Mouse (Mus musculus) left cerebral cortex, postnatal 36 days (tissue): Measurements from ENCODE around the gene Rhox1. TPM values are rescaled to one million over a fixed set of nuclear protein-coding genes. Genes with fewer than 3 reads are reported as not detected.
"Not testable (repeated sequence)": the region's sequence is repeated elsewhere in the genome, so short reads cannot be mapped to it uniquely, and the experiment has no call there.

Experiments
- DNase-seq, 2 experiments: peaks; one replicate each; pipeline ENCODE4 v3.0.0; 2021 to 2022; ENCODE audit warnings: low spot score in 2 of 2, mixed read lengths in 1 of 2
- intact Hi-C: fragments of 180-260 bp; cut with DNase I; formaldehyde crosslinking; loops from one replicate; pipeline ENCODE4 v1.15.1; 2025
- total RNA-seq, 2 experiments: library from RNA; stranded (reverse); gene quantifications; 2 replicates each; pipeline ENCODE4 v1.2.3; 2021

Gene Rhox1
- not detected for total RNA-seq

DNA sequence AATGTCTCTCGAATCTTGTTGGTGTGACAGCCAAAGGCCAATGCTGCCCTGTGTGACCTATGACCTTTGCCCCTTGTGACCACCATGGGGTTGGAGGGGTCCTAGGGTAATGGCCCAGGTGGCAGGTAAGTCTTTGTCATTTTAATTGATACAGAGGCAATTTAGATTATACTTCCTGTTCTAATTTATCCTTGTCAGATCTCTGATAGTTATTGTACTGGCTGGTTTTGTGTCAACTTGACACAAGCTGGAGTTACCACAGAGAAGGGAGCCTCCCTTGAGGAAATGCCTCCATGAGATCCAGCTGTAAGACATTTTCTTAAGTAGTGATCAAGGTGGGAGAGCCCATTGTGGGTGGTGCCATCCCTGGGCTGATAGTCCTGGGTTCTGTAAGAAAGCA is at the start of gene Rhox1:
Gene Rhox1, minus strand, starts transcription at position 101 of the 400 bp plus-strand sequence.
- intact Hi-C loops, DNase-seq: not testable (repeated sequence)

DNA sequence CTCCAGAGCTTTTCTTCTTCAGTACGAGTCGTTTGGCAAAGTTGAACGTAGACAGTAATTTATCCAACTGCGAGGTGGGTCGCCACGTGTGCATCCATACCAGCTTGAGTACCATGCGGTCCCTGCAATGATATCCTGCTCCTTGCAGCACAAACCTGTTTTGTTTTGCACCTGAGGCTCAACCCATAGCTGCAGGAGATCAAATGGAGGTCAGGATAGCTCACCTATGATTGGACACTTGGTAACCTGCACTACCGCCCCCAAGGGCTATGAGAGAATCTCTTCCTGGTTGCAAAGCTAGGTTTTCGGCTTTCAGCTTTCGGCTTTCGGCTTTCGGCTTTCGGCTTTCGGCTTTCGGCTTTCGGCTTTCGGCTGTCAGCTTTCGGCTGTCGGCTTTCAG is 43.0 kb upstream of the Rhox1 start, which contains the start of gene Rhox4a:
Gene Rhox4a, plus strand, starts transcription at position 301 of the 400 bp plus-strand sequence.
- DNase-seq, intact Hi-C loops: not testable (repeated sequence)

DNA sequence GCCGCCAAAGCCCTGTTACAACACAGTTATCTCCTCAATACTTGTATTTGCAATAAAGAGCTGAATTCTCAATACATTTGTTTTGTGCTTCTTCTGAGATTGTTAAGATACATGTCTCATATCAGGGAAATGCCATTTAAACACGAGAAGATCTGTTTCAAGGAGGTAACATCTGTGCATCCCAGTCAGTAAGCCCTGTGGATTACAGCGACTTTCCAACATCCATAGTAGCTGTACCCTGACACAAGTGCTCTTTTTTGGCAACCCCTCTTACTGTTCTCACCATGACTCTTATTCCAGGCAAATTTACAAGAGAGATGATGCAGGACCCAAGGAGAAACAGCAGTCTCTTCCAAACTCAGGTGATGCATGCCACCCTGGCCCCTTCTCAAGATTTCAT is 27.6 kb upstream of the Rhox1 start, which contains the start of gene Rhox3a:
Gene Rhox3a, plus strand, starts transcription at position 301 of the 400 bp plus-strand sequence.
- intact Hi-C loops, DNase-seq: not testable (repeated sequence)

DNA sequence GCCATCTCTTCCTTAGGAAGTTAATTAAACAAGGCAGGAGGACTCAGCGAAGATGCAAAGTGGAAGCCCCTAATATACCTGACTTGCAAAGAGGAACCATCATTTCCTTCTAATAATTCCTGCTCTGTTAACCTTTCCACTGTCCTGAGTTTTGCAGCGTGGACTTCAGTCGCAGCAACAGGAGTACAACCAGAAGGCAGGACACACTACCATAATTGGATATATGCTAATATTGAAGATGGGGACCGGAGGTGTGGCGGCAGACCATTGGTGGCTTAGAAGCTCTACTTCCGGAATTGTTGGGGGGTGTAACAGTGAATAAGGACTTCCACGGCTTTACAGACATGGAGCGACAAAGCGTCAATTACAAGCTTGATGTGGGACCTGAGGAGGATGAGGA is 22.6 kb upstream of the Rhox1 start, which contains the start of gene Rhox2a:
Gene Rhox2a, plus strand, starts transcription at position 301 of the 400 bp plus-strand sequence.
- DNase-seq, intact Hi-C loops: not testable (repeated sequence)

DNA sequence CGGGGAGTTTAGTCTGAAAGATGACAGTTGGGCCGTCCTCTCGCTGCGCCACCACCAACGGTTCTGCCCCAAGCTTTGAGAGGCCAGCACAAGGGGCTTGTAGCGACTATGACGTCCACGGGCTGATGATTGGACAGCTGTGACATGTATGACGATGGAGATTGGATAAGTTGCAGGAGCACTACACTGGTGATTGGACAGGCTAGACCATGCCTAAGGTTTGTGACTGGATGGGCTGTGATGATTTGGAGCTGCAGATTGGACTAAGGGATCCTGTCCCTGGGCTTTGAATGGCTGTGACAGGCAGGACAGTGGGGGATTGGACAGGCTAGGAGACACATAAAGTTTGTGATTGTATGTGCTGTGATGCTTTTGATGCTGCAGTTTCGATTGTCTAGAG is 11.1 kb downstream of the Rhox1 start, which contains the start of gene Gm9:
Gene Gm9, minus strand, starts transcription at position 101 of the 400 bp plus-strand sequence.
- intact Hi-C loops = no loop called here
- DNase-seq = no peak

DNA sequence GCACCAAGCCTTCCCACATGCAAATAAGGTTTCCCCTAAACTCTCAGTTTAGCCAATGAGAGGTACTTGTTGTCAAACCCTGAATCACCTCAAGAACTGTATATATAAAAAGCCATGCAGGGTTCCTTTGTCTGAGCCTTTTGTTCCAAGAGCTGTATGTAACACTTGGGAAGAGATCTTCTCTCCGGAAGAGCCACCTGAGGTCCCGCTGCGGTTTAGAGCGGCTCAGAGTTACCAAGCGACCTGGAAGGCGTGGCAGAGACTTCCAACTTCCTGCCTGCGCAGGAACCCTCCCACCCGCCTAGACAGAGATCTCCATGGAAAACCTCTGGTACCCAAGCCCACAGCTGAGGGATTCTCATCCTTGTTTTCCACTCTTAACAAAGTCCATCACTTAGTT is 23.4 kb downstream of the Rhox1 start:
- intact Hi-C loops = no loop called here
- DNase-seq = no peak

DNA sequence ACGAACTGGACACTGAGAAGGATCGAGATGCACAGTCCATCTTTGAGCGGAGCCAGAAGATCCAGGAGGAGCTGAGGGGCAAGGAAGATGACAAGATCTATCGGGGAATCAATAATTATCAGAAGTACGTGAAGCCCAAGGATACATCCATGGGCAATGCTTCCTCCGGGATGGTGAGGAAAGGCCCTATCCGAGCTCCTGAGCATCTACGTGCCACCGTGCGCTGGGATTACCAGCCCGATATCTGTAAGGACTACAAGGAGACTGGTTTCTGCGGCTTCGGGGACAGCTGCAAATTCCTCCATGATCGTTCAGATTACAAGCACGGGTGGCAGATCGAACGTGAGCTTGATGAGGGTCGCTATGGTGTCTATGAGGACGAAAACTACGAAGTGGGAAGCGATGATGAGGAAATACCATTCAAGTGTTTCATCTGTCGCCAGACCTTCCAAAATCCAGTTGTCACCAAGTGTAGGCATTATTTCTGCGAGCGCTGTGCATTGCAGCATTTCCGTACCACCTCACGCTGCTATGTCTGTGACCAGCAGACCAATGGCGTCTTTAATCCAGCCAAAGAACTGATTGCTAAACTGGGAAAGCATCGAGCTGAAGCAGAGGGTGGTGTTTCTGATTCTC is 30.2 kb downstream of the Rhox1 start:
- peak in 1 of 2 experiments; percentile 25 for DNase-seq
- intact Hi-C loops = no loop called here

DNA sequence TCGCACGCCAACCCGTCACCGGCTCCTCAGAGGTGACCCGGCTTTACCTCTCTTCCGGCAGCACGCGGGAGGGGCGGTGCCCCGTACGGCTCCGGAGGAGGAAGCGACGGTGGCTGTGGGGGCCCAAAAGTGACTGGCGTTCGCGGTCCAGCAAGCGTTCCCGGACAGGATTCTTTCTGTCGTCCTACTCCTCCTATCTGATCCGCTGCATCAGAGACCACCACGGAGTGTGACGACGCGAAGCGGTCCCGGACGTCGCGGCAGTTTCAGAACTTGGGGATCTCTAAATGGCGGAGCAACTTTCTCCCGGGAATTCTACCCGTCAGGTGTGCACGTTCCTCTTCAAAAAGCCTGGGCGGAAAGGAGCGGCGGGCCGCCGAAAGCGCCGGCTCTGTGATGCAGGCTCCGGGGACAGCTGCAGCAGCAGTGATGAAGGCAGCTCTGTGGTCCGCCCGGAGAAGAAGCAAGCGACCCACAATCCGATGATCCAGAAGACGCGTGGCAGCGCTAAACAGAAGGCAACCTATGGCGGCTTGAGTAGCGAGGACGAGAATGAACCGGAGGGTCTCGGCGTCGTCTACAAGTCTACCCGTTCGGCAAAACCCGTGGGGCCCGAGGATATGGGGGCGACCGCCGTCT is 30.8 kb downstream of the Rhox1 start, which contains the start of the genes Ndufa1 and Rnf113a1:
Gene Ndufa1, minus strand, starts transcription at position 59 of the 639 bp plus-strand sequence.
Gene Rnf113a1, plus strand, starts transcription at position 141 of the 639 bp plus-strand sequence.
- DNase-seq = peak; percentile 86
- intact Hi-C loops = no loop called here

DNA sequence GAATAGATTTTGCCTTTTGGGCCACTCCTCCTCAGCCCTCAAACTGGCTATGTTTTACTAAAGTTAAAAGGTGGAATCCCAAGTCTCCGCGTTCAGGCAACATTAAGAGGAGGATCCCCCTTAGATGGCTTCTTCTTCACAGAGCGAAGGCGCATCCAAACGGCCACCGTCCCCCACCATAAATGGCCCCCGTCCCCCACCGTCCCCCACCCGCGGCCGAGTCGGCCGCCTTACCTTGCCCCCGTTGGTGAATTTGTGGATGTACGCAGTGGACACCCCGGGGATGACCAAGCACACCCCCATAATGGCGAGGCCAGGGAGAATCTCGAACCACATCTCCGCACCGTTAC is 31.3 kb downstream of the Rhox1 start:
- intact Hi-C loops = no loop called here
- no peak for DNase-seq

DNA sequence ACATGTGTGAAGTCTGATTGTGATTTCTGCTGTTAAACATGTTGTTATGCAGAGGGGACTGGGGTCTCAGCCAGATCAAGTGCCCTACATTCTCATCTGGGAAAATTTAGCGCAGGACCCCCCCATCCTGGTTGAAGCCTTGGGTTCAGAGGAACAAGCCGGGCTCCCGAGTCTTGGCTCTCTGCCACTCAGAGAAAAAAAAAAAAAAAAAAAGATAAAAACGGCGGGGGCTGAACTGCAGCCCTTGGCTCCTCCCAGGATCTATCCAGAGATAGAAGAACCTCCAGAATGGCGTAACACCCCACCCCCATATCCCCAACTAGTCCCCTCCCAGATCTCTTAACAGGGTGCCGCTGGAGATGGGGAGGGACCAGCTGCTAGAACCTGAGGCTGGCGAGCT is 37.7 kb downstream of the Rhox1 start:
- DNase-seq, intact Hi-C loops: not testable (repeated sequence)

DNA sequence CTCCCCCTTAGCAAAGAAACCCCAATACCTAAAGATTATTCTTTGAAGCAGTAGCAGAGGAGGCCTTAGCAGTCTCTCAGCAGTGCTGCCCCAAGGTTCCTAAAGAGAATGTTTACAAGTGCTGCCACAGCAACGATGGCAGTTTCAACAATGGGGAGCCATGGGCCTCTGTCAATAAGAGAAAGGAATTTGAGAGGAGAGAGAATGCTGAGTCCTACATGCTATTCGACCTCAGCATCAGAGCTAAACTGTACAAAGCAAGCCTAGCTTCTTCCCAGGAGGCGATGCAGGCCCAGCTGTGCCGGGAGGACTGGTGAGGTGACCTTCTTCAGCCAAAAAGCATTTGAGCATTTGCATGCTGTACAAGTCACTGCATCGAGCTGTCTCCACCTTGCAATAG is 53.3 kb downstream of the Rhox1 start, which contains the start of gene Akap14:
Gene Akap14, minus strand, starts transcription at position 101 of the 400 bp plus-strand sequence.
- DNase-seq = no peak
- intact Hi-C loops = no loop called here

DNA sequence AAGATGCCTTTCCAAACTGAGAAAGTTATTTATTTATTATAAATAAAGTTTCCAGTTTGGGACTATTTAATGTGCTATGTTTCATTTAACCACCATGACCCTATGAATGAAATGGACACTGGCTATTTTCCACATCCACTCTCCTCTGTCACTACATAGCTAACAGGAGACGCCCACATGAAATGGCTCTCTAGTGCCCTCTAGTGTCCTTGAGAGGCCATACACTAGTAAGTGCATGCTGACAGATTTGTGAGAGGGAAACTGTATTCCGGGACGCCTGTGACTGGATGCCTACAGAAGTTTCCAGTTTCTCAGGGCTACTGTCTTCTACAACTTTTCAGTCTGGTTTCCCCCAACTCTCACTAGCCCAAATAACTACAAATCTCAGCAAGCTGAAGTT is 55.0 kb downstream of the Rhox1 start:
- intact Hi-C loops = no loop called here
- no peak for DNase-seq

Other genes with a start within 250 kb of the Rhox1 start
- 10 to 100 TPM; 57.4 to 68.4 TPM for gene Sept6, start 230.5 kb downstream of the Rhox1 start, total RNA-seq
- not detected for gene Sowahd, start 173.4 kb downstream of the Rhox1 start, total RNA-seq
- gene Rpl39, start 136.9 kb downstream of the Rhox1 start, total RNA-seq = 100 to 1,000 TPM; 236 to 243 TPM
- 10 to 100 TPM; 12.8 to 21.5 TPM for gene Upf3b, start 111.9 kb downstream of the Rhox1 start, total RNA-seq
- gene Nkap, start 95.5 kb downstream of the Rhox1 start, total RNA-seq = 10 to 100 TPM; 11.3 to 14.1 TPM
- not detected for gene Akap14, start 53.4 kb downstream of the Rhox1 start, total RNA-seq
- 100 to 1,000 TPM; 191 to 222 TPM for gene Ndufa1, start 31.1 kb downstream of the Rhox1 start, total RNA-seq
- gene Rnf113a1, start 31.0 kb downstream of the Rhox1 start, total RNA-seq = 1 to 10 TPM; 7.5 to 7.6 TPM
- gene Gm9, start 11.2 kb downstream of the Rhox1 start, total RNA-seq = not detected
- gene Rhox2a, start 22.7 kb upstream of the Rhox1 start, total RNA-seq = not detected
- not detected for gene Rhox3a, start 27.7 kb upstream of the Rhox1 start, total RNA-seq
- gene Rhox4a, start 43.1 kb upstream of the Rhox1 start, total RNA-seq = not detected
- gene Rhox3a2, start 157.8 kb upstream of the Rhox1 start, total RNA-seq = not detected
- not detected for gene Rhox4a2, start 168.6 kb upstream of the Rhox1 start, total RNA-seq
- gene Rhox2b, start 189.8 kb upstream of the Rhox1 start, total RNA-seq = not detected
- gene Rhox4b, start 210.2 kb upstream of the Rhox1 start, total RNA-seq = not detected
- gene Rhox2c, start 231.4 kb upstream of the Rhox1 start, total RNA-seq = not detected
- not detected for gene Rhox3c, start 236.3 kb upstream of the Rhox1 start, total RNA-seq